Mouse (Mus musculus) testis, adult 2 months (tissue): ENCODE measurements at regions not wholly inside any gene's neighbourhood (a gene's known extent, or its start where the extent isn't known, plus 50 kb on each side); places are given as distances from the start of the nearest gene placed in this dataset.

Experiments used
- H3K27ac ChIP-seq: fragments of 200-500 bp; 2 replicates; pipeline ENCODE4 v1.5.1; 2012; ENCODE audit warnings: low read depth, low read length; ENCODE audit not compliant: control insufficient read depth, insufficient read depth
- H3K27me3 ChIP-seq: fragments of 200-500 bp; 2 replicates; pipeline ENCODE4 v1.6.1; 2012; ENCODE audit warnings: mild to moderate bottlenecking, low read length, moderate library complexity; ENCODE audit not compliant: control insufficient read depth, insufficient read depth
- H3K36me3 ChIP-seq: fragments of 200-500 bp; 2 replicates; pipeline ENCODE4 v1.6.1; 2012; ENCODE audit warnings: mild to moderate bottlenecking, low read length; ENCODE audit not compliant: control insufficient read depth, insufficient read depth
- H3K4me1 ChIP-seq: fragments of 200-500 bp; 2 replicates; pipeline ENCODE4 v1.6.1; 2012; ENCODE audit warnings: low read length; ENCODE audit not compliant: control insufficient read depth, insufficient read depth
- H3K4me3 ChIP-seq: fragments of 200-500 bp; 2 replicates; pipeline ENCODE4 v1.5.1; 2012; ENCODE audit warnings: low read depth, mild to moderate bottlenecking, low read length, moderate library complexity, mixed read lengths; ENCODE audit not compliant: control insufficient read depth
- CTCF ChIP-seq: fragments of 200-500 bp; IDR thresholded peaks from 2 replicates; pipeline ENCODE4 v1.5.1; 2012; ENCODE audit warnings: low read depth, mild to moderate bottlenecking, inconsistent platforms, low read length, moderate library complexity; ENCODE audit not compliant: control insufficient read depth, insufficient read depth, insufficient replicate concordance
- POLR2A ChIP-seq: fragments of 200-500 bp; IDR thresholded peaks from 2 replicates; pipeline ENCODE4 v1.6.1; 2012; ENCODE audit warnings: low read depth, mild to moderate bottlenecking, inconsistent platforms, low read length, moderate library complexity; ENCODE audit not compliant: control insufficient read depth

- H3K4me3 ChIP-seq = no peak overlapping the region
- H3K27me3 ChIP-seq = no peaks in the 10 kb centered on the region
- H3K4me1 ChIP-seq = no peaks in the 10 kb centered on the region
- TF ChIP-seq CTCF = no peak
- no peak for TF ChIP-seq POLR2A
- H3K36me3 ChIP-seq = no peaks in the 10 kb centered on the region
- H3K27ac ChIP-seq = no peak overlapping the region
These were observed 155.7 kb downstream of the Psat1 start for GRCm38 (mm10) chr19:15791264-15791913.

DNA sequence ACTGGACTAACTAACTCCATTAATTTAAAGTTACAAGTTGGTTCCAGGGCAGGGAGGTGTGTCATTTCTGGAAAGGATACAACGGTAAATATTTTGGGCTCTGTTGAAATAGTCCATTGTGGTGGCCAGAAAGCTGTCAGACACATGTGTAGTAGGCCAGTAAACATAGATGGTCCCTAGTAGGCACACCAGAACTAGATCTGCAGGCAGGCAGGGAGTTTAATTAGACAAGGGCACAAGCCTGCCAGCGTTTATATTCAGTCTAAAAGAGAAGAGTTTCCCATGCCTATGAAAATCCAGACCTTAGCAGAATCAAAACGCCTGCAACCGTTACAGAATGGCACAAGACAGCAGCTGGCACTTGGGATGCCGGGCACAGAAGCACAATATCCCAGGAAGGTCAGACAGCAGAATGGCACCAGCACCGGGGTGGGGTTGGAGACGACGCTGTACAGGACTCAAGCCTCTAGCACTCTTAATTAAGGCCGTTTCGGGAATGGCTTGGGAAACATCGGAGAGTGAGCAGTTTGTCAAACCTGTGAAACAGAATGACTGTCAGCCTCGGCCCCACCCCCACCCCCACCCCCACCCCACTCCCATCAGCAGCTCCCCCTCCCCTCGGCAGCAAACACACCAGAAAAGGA is 156.4 kb downstream of the Psat1 start:
- no peak overlapping the region for H3K4me3 ChIP-seq
- H3K27me3 ChIP-seq = no peaks in the 10 kb centered on the region
- no peaks in the 10 kb centered on the region for H3K4me1 ChIP-seq
- no peak overlapping the region for H3K27ac ChIP-seq
- no peak for TF ChIP-seq CTCF
- no peak for TF ChIP-seq POLR2A
- no peaks in the 10 kb centered on the region for H3K36me3 ChIP-seq

GRCm38 (mm10) chr19:15789741-15790140 is 157.4 kb downstream of the Psat1 start:
- H3K27me3 ChIP-seq = no peaks in the 10 kb centered on the region
- no peaks in the 10 kb centered on the region for H3K4me1 ChIP-seq
- H3K36me3 ChIP-seq = no peaks in the 10 kb centered on the region
- H3K4me3 ChIP-seq = no peak overlapping the region
- H3K27ac ChIP-seq = no peak overlapping the region
- no peak for TF ChIP-seq POLR2A

- no peaks in the 10 kb centered on the region for H3K4me1 ChIP-seq
- no peak overlapping the region for H3K27ac ChIP-seq
- H3K27me3 ChIP-seq = no peaks in the 10 kb centered on the region
- H3K4me3 ChIP-seq = no peak overlapping the region
- TF ChIP-seq CTCF (no peak), POLR2A (no peak)
- H3K36me3 ChIP-seq = no peaks in the 10 kb centered on the region
These were observed 162.5 kb downstream of the Psat1 start for GRCm38 (mm10) chr19:15784644-15785043.

DNA sequence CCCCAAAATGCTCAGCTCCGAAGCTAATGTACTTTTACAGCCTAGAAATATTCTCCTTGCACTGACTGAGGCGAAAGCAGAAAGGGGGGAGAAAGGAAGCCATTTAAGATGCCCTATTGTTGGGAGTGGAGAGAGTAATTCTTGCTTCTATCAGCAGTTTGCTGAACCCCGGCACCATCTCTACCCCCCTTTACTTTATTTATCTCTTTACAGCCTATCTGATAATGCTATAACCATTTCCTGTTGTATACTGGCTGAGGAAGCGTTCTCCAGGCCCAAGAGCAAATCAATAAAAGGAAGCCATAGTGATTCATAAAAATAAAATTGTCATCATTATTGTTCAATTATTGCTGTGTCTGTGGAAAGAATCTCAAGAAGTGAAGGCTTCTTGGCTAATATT is 177.5 kb downstream of the Psat1 start:
- no peak for TF ChIP-seq POLR2A
- TF ChIP-seq CTCF = no peak
- no peaks in the 10 kb centered on the region for H3K36me3 ChIP-seq
- H3K27ac ChIP-seq = no peak overlapping the region
- no peak overlapping the region for H3K4me3 ChIP-seq
- no peaks in the 10 kb centered on the region for H3K27me3 ChIP-seq
- no peaks in the 10 kb centered on the region for H3K4me1 ChIP-seq

GRCm38 (mm10) chr19:15761086-15761485 is 186.1 kb downstream of the Psat1 start:
- TF ChIP-seq CTCF = no peak
- no peak for TF ChIP-seq POLR2A
- no peaks in the 10 kb centered on the region for H3K27me3 ChIP-seq
- no peaks in the 10 kb centered on the region for H3K4me1 ChIP-seq
- H3K36me3 ChIP-seq = no peaks in the 10 kb centered on the region
- H3K4me3 ChIP-seq = no peak overlapping the region
- H3K27ac ChIP-seq = no peak overlapping the region

- Histone ChIP-seq H3K4me3 (no peak overlapping the region), H3K4me1 (no peaks in the 10 kb centered on the region), H3K36me3 (no peaks in the 10 kb centered on the region), H3K27me3 (no peaks in the 10 kb centered on the region), H3K27ac (no peak overlapping the region)
- no peak for TF ChIP-seq CTCF
- no peak for TF ChIP-seq POLR2A
These were observed 201.9 kb downstream of the Psat1 start for GRCm38 (mm10) chr19:15745026-15745777.

- Histone ChIP-seq H3K27me3 (no peaks in the 10 kb centered on the region), H3K27ac (no peak overlapping the region), H3K36me3 (no peaks in the 10 kb centered on the region), H3K4me1 (no peaks in the 10 kb centered on the region), H3K4me3 (no peak overlapping the region)
- TF ChIP-seq POLR2A = no peak
- no peak for TF ChIP-seq CTCF
These were observed 210.9 kb downstream of the Psat1 start for GRCm38 (mm10) chr19:15736200-15736599.
